Mouse (Mus musculus): ENCODE results near the gene Nckap5. TPM values are rescaled to one million over a fixed set of nuclear protein-coding genes. Genes with fewer than 3 reads are reported as not detected.

Gene Nckap5
- polyA plus RNA-seq, 1 experiment = 0.09 TPM

- H3K36me3 ChIP-seq (ENCODE audit: control insufficient read depth, insufficient read depth, low read length, poor library complexity, severe bottlenecking) = no peaks in the 10 kb centered on the region
- H3K9ac ChIP-seq (ENCODE audit: low read depth, poor library complexity, severe bottlenecking) = no peak overlapping the region
- no peak for TF ChIP-seq EP300 (IDR thresholded peaks at IDR 0.05; ENCODE audit: insufficient read depth, low read depth, low read length)
- H3K9me3 ChIP-seq (replicated peaks; ENCODE audit: control insufficient read depth, insufficient read depth, low read length, poor library complexity, severe bottlenecking) = 0 out of 2 replicates have a peak, but pooled peaks cover 4% of the 10 kb centered on the region
- H3K4me3 ChIP-seq (ENCODE audit: low read depth, low read length) = no peak overlapping the region
- no peaks in the 10 kb centered on the region for H3K27me3 ChIP-seq (ENCODE audit: control insufficient read depth, insufficient read depth, low read length, poor library complexity, severe bottlenecking)
- H3K27ac ChIP-seq (ENCODE audit: insufficient read depth, low read length) = no peak overlapping the region
- no peaks in the 10 kb centered on the region for H3K4me1 ChIP-seq (ENCODE audit: control insufficient read depth, insufficient read depth, low read length)
Measured at GRCm38 (mm10) chr1:126617464-126618041, 213.0 kb downstream of the Nckap5 start.

GRCm38 (mm10) chr1:126616964-126617363 lies 213.6 kb downstream of the Nckap5 start:
- H3K27me3 ChIP-seq (ENCODE audit: control insufficient read depth, insufficient read depth, low read length, poor library complexity, severe bottlenecking) = no peaks in the 10 kb centered on the region
- H3K36me3 ChIP-seq (ENCODE audit: control insufficient read depth, insufficient read depth, low read length, poor library complexity, severe bottlenecking) = no peaks in the 10 kb centered on the region
- TF ChIP-seq EP300 (IDR thresholded peaks at IDR 0.05; ENCODE audit: insufficient read depth, low read depth, low read length) = no peak
- TF ChIP-seq CTCF (IDR thresholded peaks at IDR 0.05; ENCODE audit: low read depth, low read length) = no peak
- no peak for TF ChIP-seq POLR2A (IDR thresholded peaks at IDR 0.05; ENCODE audit: insufficient read depth, low read length)
- no peak overlapping the region for H3K4me3 ChIP-seq (ENCODE audit: low read depth, low read length)
- H3K4me1 ChIP-seq (ENCODE audit: control insufficient read depth, insufficient read depth, low read length) = no peaks in the 10 kb centered on the region
- no peak overlapping the region for H3K9ac ChIP-seq (ENCODE audit: low read depth, poor library complexity, severe bottlenecking)
- H3K9me3 ChIP-seq (replicated peaks; ENCODE audit: control insufficient read depth, insufficient read depth, low read length, poor library complexity, severe bottlenecking) = 0 out of 2 replicates have a peak, but pooled peaks cover 4% of the 10 kb centered on the region
- H3K27ac ChIP-seq (ENCODE audit: insufficient read depth, low read length) = no peak overlapping the region

- TF ChIP-seq EP300 (IDR thresholded peaks at IDR 0.05; ENCODE audit: insufficient read depth, low read depth, low read length) = no peak
- no peak for TF ChIP-seq CTCF (IDR thresholded peaks at IDR 0.05; ENCODE audit: low read depth, low read length)
- no peak for TF ChIP-seq POLR2A (IDR thresholded peaks at IDR 0.05; ENCODE audit: insufficient read depth, low read length)
- Histone ChIP-seq H3K27ac (ENCODE audit: insufficient read depth, low read length) (no peak overlapping the region), H3K4me1 (ENCODE audit: control insufficient read depth, insufficient read depth, low read length) (no peaks in the 10 kb centered on the region), H3K9ac (ENCODE audit: low read depth, poor library complexity, severe bottlenecking) (no peak overlapping the region), H3K9me3 (replicated peaks; ENCODE audit: control insufficient read depth, insufficient read depth, low read length, poor library complexity, severe bottlenecking) (0 out of 2 replicates have a peak, but pooled peaks cover 4% of the 10 kb centered on the region), H3K27me3 (ENCODE audit: control insufficient read depth, insufficient read depth, low read length, poor library complexity, severe bottlenecking) (no peaks in the 10 kb centered on the region), H3K4me3 (ENCODE audit: low read depth, low read length) (no peak overlapping the region), H3K36me3 (ENCODE audit: control insufficient read depth, insufficient read depth, low read length, poor library complexity, severe bottlenecking) (no peaks in the 10 kb centered on the region)
Measured at GRCm38 (mm10) chr1:126612916-126613315, 217.7 kb downstream of the Nckap5 start.

- Histone ChIP-seq H3K27me3 (ENCODE audit: control insufficient read depth, insufficient read depth, low read length, poor library complexity, severe bottlenecking) (no peaks in the 10 kb centered on the region; the same call in 1 of the 2 replicates), H3K27ac (ENCODE audit: insufficient read depth, low read length) (no peak overlapping the region), H3K4me1 (ENCODE audit: control insufficient read depth, insufficient read depth, low read length) (no peaks in the 10 kb centered on the region), H3K4me3 (ENCODE audit: low read depth, low read length) (no peak overlapping the region), H3K9ac (ENCODE audit: low read depth, poor library complexity, severe bottlenecking) (no peak overlapping the region), H3K36me3 (ENCODE audit: control insufficient read depth, insufficient read depth, low read length, poor library complexity, severe bottlenecking) (no peaks in the 10 kb centered on the region), H3K9me3 (replicated peaks; ENCODE audit: control insufficient read depth, insufficient read depth, low read length, poor library complexity, severe bottlenecking) (no peaks in the 10 kb centered on the region)
- TF ChIP-seq POLR2A (IDR thresholded peaks at IDR 0.05; ENCODE audit: insufficient read depth, low read length) = no peak
- no peak for TF ChIP-seq EP300 (IDR thresholded peaks at IDR 0.05; ENCODE audit: insufficient read depth, low read depth, low read length)
- TF ChIP-seq CTCF (IDR thresholded peaks at IDR 0.05; ENCODE audit: low read depth, low read length) = no peak
Measured at GRCm38 (mm10) chr1:126608586-126608985, 222.0 kb downstream of the Nckap5 start.

GRCm38 (mm10) chr1:126606189-126607080 lies 224.2 kb downstream of the Nckap5 start:
- no peak for TF ChIP-seq CTCF (IDR thresholded peaks at IDR 0.05; ENCODE audit: low read depth, low read length)
- TF ChIP-seq EP300 (IDR thresholded peaks at IDR 0.05; ENCODE audit: insufficient read depth, low read depth, low read length) = no peak
- no peak for TF ChIP-seq POLR2A (IDR thresholded peaks at IDR 0.05; ENCODE audit: insufficient read depth, low read length)
- H3K27me3 ChIP-seq (ENCODE audit: control insufficient read depth, insufficient read depth, low read length, poor library complexity, severe bottlenecking) = no peaks in the 10 kb centered on the region; the same call in 1 of the 2 replicates
- no peaks in the 10 kb centered on the region for H3K4me1 ChIP-seq (ENCODE audit: control insufficient read depth, insufficient read depth, low read length)
- H3K4me3 ChIP-seq (ENCODE audit: low read depth, low read length) = no peak overlapping the region
- no peaks in the 10 kb centered on the region for H3K36me3 ChIP-seq (ENCODE audit: control insufficient read depth, insufficient read depth, low read length, poor library complexity, severe bottlenecking)
- H3K27ac ChIP-seq (ENCODE audit: insufficient read depth, low read length) = no peak overlapping the region
- H3K9ac ChIP-seq (ENCODE audit: low read depth, poor library complexity, severe bottlenecking) = no peak overlapping the region
- peaks cover 5% of the 10 kb centered on the region; the same call in 1 of the 2 replicates for H3K9me3 ChIP-seq (replicated peaks; ENCODE audit: control insufficient read depth, insufficient read depth, low read length, poor library complexity, severe bottlenecking)

- Histone ChIP-seq H3K4me1 (ENCODE audit: control insufficient read depth, insufficient read depth, low read length) (no peaks in the 10 kb centered on the region), H3K4me3 (ENCODE audit: low read depth, low read length) (no peak overlapping the region), H3K27me3 (ENCODE audit: control insufficient read depth, insufficient read depth, low read length, poor library complexity, severe bottlenecking) (no peaks in the 10 kb centered on the region; the same call in 1 of the 2 replicates), H3K9ac (ENCODE audit: low read depth, poor library complexity, severe bottlenecking) (no peak overlapping the region), H3K27ac (ENCODE audit: insufficient read depth, low read length) (no peak overlapping the region), H3K36me3 (ENCODE audit: control insufficient read depth, insufficient read depth, low read length, poor library complexity, severe bottlenecking) (no peaks in the 10 kb centered on the region), H3K9me3 (replicated peaks; ENCODE audit: control insufficient read depth, insufficient read depth, low read length, poor library complexity, severe bottlenecking) (peaks cover 5% of the 10 kb centered on the region; the same call in 1 of the 2 replicates)
- no peak for TF ChIP-seq EP300 (IDR thresholded peaks at IDR 0.05; ENCODE audit: insufficient read depth, low read depth, low read length)
- TF ChIP-seq POLR2A (IDR thresholded peaks at IDR 0.05; ENCODE audit: insufficient read depth, low read length) = no peak
- no peak for TF ChIP-seq CTCF (IDR thresholded peaks at IDR 0.05; ENCODE audit: low read depth, low read length)
Measured at GRCm38 (mm10) chr1:126604551-126604950, 226.0 kb downstream of the Nckap5 start.

Data from ES-Bruce4 (cell line).